Mouse (Mus musculus): ENCODE results near the gene Kcnj8.
"Not testable (repeated sequence)": the region's sequence is repeated elsewhere in the genome, so short reads cannot be mapped to it uniquely, and the experiment has no call there.

The Kcnj8 gene

GRCm38 (mm10) chr6:142550871-142551270 lies 20.5 kb downstream of the Kcnj8 start:
- DNase-seq (ENCODE audit: low read depth, low spot score), result no peak

GRCm38 (mm10) chr6:142548377-142548776 lies 23.0 kb downstream of the Kcnj8 start:
- no peak for DNase-seq (ENCODE audit: low read depth, low spot score)

DNA sequence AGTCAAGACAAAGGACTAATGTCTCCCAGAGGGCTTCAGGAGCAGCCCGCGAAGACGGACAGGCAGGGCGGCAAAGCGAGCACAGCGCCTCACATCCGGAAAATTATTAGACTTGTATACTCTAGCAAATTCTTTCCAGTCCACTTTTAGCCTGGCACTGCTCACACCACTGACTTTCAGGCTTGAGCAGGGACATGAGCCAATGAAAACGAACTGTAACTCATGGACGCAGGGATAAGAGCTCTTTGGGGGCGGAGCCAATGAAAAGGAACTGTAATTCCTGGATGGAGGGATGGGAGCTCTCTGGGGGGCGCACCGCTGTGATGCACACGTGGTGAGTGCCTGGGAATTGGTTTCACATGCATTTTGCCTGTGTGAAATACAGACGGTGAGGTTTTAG lies 26.3 kb downstream of the Kcnj8 start:
- DNase-seq (ENCODE audit: low read depth, low spot score), result no peak

- no peak for DNase-seq (ENCODE audit: low read depth, low spot score)
These were observed 27.8 kb downstream of the Kcnj8 start for GRCm38 (mm10) chr6:142543648-142544047.

DNA sequence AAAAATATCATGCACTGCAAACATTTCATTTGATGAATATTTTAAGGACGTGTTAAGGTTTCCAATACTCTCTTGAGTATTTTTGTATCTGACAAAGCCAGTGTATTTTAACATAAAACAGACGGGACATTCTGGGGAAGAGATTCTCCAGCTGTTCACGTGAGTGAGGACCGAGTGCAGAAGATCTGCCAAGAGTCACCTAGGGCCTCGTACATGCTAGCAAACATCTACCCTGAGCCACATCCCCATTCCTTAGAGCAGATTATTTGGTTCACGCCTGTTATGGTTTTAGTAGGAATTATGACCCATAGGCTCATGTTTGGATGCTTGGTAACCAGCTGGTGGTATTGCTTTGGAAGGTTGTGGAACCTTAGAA lies 28.6 kb downstream of the Kcnj8 start:
- DNase-seq (ENCODE audit: low read depth, low spot score), result no peak

GRCm38 (mm10) chr6:142542082-142542799 lies 29.2 kb downstream of the Kcnj8 start:
- DNase-seq (ENCODE audit: low read depth, low spot score), result no peak

- DNase-seq (ENCODE audit: low read depth, low spot score), result no peak
These were observed 30.8 kb downstream of the Kcnj8 start for GRCm38 (mm10) chr6:142540561-142541160.

DNA sequence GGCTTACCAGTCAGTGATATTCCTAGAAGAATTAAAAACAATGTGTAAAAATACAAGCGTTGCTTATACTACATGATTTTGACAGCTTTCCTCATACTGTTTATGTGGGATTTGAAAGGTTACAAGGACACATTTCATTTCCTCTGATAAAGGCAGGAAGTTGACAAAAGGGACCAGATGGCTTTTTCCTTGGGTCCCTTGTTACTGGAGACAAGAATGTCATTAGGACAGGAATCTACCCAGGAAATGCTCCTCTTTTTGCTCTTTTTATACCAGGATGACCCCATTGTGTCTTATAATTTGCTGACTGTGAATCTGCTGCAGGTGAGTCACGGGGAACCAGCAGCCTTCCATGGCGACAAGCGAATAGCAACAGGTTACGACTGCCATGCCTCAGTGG lies 31.3 kb downstream of the Kcnj8 start:
- no peak for DNase-seq (ENCODE audit: low read depth, low spot score)

- DNase-seq (ENCODE audit: low read depth, low spot score), result no peak
These were observed 32.9 kb downstream of the Kcnj8 start for GRCm38 (mm10) chr6:142538503-142538902.

DNA sequence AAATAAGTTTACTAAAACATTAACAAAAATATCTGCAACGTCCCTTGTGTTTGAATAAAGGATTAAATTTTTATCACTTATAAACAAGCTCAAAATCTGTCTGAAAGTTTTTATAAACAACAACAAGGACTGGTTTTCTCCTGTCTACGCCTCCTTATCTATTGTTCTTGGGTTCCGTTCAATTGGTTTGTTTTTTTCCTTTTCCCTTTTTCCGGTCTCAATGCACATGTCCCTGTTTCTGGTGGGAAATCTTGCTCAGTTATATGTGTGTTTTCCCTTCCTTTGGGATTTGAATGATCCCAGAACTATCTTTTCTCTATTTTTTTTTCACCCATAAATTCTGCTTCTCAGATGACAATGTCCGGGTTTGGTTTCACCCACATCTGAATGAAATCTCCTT lies 38.0 kb downstream of the Kcnj8 start:
- DNase-seq (ENCODE audit: low read depth, low spot score), result no peak

DNA sequence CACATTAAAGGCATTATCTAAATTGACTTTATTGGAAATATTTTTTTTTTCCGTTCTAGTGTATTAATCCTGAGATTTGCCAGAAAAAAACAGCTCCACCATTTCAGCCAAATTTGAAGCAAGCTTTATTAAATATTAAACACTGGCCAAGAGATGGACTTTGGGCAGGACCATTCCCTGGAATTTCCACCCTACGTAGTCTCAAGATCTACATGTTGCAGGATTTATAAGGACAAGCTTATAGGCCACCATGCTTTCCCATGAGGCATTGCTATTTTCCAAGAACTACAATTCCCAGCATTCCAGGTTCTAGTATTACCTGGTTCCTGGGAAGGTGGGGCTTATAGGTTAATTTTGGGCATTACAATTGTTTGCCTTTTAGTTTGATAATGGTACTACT lies 38.7 kb downstream of the Kcnj8 start:
- DNase-seq (ENCODE audit: low read depth, low spot score), result no peak

DNA sequence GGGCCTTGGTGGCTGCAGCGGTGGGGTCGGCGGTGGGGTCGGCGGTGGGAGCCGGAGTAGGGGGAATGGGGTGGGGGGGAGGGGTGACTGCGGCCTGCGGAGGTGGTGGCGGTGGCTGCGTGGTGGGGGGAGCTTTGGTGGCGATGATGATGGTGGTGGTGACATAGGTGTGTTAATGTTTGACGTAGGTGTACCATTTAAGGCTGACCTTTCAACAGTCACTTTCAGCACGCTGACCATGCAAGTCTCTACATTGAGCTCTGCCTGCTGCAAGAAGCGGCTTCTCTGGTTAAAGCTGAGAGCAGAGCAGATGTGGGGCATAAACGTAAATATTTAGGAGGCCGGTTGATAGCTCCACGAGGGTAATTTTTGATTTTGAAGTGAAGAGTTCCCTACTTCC lies 39.3 kb downstream of the Kcnj8 start:
- DNase-seq (ENCODE audit: low read depth, low spot score), result no peak

DNA sequence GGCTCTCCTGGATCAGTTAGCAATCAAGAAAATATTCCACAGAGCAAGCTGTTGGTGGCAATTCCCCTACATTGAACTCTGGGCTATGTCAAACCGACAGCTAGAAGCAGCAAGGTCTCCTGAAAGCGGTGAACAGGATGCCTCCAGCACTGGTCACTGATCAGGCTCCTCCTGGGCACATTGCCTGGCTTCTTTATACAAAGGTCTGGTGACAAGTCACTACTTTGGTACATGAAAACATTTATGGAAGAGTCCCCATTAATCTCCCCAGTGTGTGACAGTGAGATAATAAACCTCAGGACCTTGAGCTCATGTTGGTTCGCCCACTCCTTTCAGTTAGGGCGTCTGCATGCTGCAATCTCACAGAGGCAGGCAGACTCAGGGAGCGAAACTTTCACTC lies 41.0 kb downstream of the Kcnj8 start:
- DNase-seq (ENCODE audit: low read depth, low spot score), result no peak

DNA sequence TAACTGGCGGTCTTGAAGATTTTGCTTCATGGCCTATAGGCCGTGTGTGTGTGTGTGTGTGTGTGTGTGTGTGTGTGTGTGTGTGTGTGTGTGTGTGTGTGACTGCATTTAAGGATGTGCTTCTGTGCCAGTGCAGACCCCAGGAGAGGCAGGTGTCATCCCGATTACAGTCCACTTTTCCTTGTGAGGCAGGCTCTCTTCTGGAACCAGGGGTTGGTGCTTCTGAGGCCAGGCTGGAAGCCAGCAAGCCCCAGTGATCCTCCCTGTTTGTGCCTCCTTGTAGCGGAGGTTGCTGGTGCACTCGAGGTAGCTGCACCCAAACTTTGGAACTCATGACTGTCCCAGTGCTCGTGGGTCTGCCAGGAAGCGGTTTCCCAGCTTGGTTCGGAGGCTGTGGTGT lies 41.7 kb downstream of the Kcnj8 start:
- DNase-seq (ENCODE audit: low read depth, low spot score), result no peak

DNA sequence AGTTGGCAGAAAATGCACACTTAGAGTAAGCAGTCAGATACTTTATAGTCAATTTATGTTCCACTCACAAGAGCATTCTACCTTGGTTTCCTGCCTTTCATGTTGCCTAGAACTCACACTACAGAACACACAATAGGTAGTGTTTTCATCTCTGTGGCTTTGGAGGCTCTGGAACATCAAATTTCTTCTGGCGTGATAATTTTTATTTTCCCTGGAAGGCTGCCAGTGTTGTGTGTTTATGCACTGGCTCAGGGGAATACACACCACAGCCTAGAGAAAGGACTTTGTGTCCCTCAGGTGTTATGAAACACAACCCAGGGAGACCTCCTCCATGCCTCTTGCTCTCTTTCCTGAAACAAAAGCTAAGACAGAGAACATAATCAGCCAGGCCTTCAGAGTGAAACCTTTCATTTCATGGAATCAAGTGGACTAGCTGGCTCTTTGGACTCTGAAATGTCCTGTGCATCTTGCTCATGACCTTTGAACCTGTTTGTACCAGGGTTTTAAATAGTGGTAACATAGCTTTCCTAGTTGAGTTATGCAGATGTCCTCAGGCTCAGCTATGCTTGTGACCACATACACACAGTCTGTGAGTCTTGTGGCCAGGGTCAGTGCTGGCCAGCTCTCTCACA lies 43.4 kb downstream of the Kcnj8 start:
- DNase-seq (ENCODE audit: low read depth, low spot score), result no peak

GRCm38 (mm10) chr6:142524635-142525308 lies 46.6 kb downstream of the Kcnj8 start:
- no peak for DNase-seq (ENCODE audit: low read depth, low spot score)

DNA sequence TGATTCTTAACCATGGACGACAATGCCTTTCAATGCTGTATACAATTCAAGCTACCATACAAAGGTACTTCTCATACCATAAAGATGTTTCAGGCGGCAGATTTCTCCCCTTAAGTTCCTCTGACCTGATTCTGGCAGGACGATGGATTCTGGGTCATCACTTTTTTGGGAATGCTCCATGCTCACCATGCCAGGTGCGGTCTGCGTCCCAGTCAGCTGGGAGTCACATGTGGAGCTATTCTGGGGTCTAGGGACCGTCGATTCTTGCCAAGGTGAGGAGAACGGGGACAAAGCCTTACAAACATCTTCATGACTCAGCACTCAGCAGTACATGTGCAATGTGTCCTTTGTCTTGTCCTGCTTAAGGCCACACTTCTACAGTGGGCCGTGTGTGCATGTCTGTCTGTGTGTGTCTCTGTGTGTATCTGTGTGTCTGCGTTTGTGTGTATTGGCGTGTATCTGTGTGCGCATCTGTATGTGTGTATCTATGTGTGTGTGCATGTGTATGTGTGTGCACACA lies 49.8 kb downstream of the Kcnj8 start:
- no peak for DNase-seq (ENCODE audit: low read depth, low spot score)

GRCm38 (mm10) chr6:142519110-142519509 lies 52.3 kb downstream of the Kcnj8 start:
- DNase-seq (ENCODE audit: low read depth, low spot score), result no peak

GRCm38 (mm10) chr6:142515379-142515778 lies 56.0 kb downstream of the Kcnj8 start:
- DNase-seq (ENCODE audit: low read depth, low spot score), result not testable (repeated sequence)

DNA sequence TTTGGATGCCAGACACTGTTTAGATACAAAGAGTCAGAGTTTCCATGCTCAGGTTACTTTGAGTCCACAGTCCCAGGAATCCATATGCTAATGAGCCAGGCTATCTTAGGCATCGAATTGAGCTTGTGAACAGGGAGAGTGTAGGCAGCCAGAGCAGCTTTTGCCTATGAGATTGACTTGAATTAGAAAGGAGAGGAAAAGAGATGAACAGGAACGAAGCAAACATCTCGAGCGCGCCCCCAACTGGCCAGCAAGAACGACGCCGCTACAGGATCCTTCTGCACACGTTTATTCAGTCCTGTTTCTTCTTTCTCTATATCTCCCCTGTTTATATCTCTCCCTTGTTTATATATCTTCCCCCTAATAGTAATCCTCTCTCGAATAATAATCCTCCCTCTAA lies 56.5 kb downstream of the Kcnj8 start:
- DNase-seq (ENCODE audit: low read depth, low spot score), result no peak

Data from c-Kit-negative CD71-positive TER-119-positive erythroid progenitor cells, embryonic 14.5 days (primary cell).